Mouse (Mus musculus) kidney, postnatal 14 days (tissue): ENCODE results near the gene Ints5.
"Not testable (repeated sequence)": the region's sequence is repeated elsewhere in the genome, so short reads cannot be mapped to it uniquely, and the experiment has no call there.

ENCODE experiments used
- DNase-seq: peaks from one replicate; pipeline ENCODE4 v3.0.0; 2022; ENCODE audit warnings: mixed read lengths

Ints5 gene

DNA sequence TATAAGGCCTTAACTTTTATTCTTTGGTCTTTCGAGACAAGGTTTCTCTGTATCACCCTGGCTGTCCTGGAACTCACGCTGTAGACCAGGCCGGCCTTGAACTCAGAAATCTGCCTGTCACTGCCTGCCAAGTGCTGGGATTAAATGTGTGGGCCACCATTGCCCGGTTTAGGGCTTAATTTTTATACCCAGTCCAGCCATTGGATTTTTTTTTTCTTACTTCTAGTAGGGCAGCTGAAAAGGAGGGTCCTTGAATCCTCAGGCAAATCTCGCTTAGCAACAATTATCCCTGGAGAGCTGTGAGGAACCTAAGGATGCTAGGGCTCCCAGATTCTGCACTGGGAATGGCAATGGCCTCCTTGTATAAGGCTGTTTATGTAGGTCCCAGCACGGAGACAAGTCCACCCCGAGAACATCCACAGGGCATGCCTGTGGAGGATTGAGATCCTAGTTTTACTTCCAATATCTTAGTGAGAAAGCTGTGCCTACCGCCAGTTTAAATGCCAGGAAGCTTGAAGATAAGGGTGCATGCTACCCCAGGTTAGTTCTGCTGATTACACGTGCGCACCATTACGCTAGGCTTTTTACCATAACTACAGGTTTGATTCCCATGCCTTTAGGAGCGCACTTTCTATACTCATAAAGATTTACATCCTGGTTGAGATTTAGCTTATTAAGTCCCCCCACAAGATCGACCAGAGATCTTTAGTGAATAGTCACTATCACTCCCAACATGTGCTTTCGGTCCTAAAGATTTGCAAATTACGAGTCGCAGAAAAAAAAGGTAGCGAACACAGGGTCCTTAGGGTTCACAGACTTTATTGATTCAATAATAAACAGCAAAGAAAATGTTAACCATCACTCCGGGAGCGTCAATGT is 5.0 kb upstream of the Ints5 start:
- no peak for DNase-seq

DNA sequence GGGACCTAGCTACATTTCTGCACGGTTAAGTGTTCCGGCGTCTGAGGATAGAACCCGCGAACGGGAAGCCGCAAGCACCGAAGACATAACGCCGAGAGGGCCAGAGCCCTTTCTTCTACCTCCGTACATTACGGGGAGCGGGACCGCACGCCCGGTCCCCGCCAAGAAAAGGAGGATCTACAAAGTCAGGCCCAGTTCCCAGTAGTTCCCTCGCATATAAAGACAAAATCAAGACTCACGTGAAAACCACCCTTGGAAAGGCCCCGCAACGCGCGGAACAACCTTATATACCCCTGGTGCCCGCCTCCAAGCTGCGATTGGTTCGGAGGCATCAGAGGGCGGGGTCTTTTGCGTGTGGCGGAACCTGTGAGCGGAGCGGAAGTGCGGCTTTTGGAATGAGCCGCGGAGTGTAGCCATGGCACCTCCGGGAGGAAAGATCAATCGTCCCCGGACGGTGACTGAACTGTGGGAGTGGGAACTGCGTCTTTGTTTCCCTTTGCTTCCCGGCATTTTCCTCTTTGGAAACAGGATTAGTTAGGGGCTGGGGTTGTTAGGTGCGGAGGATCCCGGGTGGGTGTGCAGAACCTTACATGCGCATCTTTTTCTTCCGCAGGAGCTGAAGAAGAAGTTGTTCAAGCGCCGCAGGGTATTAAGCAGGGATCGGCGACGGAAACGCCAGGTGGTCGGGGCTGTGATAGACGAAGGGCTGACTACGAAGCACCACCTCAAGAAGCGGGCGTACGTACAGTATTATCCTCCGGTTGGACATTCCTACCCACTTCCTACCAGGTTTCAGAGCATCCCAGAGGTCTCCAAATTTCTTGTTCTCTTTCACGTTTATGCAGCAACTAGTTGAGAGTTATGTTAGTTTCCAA is 4.1 kb upstream of the Ints5 start, which contains the start of the genes 1810009A15Rik and Gm49416:
TSS of gene 1810009A15Rik (plus strand) at position 343 of the 875 bp plus-strand sequence.
TSS of gene Gm49416 (plus strand) at position 416 of the 875 bp plus-strand sequence.
- peak; percentile 96 for DNase-seq

DNA sequence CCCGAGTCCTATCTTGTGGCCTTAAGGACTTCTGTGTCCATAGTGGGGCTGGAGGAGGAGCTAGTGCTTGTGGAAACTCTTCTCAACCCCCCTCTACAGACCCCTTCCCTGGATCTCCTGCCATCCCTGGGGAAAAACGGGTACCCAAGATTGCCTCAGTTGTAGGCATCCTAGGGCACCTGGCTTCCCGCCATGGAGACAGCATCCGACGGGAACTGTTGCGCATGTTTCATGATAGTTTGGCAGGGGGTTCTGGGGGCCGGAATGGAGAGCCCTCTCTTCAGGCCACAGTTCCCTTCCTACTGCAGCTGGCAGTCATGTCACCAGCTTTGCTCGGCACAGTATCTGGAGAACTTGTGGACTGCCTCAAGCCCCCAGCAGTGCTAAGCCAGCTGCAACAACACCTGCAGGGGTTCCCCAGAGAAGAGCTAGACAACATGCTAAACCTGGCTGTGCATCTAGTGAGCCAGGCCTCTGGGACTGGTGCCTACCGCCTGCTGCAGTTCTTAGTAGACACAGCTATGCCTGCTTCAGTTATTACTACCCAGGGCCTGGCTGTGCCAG is 2.7 kb downstream of the Ints5 start:
- DNase-seq = no peak

DNA sequence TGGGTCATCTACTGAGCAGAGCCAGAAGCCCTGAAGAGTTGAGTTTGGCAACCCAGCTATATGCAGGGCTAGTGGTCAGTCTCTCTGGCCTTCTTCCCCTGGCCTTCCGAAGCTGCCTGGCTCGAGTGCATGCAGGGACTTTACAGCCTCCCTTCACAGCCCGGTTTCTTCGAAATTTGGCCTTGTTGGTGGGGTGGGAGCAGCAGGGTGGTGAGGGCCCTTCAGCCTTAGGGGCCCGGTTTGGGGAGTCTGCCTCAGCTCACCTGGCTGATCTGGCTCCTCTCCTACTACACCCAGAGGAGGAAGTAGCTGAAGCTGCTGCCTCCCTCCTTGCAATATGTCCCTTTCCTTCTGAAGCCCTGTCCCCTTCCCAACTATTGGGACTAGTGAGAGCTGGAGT is 3.4 kb downstream of the Ints5 start:
- not testable (repeated sequence) for DNase-seq

DNA sequence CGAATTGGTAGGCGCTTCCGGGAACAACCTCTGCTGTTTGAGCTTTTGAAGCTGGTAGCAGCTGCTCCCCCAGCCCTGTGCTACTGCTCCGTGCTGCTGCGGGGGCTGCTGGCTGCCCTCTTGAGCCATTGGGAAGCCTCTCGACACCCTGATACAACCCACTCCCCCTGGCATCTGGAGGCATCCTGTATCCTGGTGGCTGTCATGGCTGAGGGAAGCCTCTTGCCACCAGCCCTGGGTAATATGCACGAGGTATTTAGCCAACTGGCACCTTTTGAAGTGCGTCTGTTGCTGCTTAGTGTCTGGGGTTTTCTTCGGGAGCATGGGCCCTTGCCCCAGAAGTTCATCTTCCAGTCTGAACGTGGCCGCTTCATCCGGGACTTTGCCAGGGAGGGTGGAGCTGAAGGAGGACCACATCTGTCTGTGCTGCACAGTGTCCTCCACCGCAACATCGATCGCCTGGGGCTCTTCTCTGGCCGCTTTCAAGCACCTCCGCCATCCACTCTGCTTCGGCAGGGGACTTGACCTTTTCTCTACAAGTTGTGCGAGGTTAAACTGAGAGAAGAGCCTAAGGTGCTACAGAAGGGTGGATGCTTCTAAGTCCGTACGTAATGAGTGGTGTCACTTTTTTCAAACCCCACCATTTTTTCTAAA is 4.5 kb downstream of the Ints5 start:
- DNase-seq = peak; percentile 55

DNA sequence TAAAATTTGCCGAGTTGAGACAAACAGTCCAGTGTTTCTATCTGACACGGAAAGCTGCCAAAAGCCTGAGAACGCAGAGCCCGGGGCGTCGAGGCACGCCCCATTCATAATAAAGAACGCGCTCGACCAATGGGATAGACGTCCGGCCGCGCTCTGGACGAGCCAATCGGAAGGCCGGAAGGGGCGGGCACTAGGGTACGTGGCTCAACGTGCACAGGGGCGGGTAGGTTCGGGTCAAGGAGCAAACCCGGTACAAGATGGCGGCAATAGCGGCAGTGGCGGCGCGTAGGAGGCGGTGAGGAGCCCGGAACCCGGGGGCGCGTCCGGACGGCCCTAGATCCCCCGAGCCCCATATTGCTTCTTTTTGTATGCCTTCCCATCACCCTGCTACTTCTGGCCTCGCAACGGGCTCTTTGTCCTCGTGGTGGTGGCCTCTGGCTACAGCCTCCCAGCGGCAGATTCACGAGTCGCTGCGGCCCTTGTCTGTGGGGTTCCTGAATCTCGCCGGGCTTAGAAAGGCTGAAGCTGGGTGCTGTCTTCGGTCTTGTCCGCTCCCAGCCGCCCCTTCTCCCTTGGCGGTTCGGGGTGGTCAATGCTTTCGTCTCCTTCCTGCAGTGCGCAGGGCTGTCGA is 5.2 kb downstream of the Ints5 start, which contains the start of gene Ganab:
TSS of gene Ganab (plus strand) at position 207 of the 631 bp plus-strand sequence.
- peak; percentile 97 for DNase-seq

DNA sequence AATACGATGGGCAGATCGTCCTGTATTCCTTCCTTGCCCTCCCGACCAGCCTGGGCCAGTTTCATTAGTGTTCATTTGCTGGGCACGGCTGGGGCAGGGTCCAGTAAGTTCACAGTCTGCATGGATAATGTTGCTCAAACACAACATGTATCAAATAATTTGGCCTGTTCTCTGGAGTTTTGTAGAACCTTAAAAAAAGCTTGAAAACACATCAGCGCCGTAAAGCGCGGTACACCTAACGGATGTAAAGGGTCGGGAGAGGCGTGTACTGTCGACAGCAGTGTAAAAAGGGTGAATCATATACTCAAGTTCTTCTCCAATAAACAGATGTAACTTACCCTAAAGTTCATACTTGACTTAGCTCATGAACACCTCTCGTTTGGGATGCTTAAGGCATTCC is 5.8 kb downstream of the Ints5 start:
- no peak for DNase-seq

DNA sequence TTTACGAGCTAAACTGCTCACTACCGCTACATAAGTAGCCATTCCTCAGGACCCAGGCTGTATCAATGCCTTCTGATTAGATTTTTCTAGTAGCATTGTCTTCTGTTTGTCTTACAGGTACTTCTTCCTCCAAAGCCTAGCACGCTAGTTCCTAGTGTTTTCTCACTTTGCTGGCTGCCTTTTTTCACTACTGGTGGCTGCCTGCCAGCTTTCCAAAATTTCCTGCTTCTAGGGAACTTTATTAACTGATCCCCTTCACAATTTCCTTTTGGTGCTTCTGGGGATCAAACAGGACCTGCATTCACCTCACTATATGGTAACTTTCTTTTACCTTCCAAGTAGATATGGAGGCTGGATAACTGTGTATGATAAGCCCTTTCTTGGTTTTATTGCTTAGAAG is 6.3 kb downstream of the Ints5 start:
- DNase-seq = peak; percentile 21

DNA sequence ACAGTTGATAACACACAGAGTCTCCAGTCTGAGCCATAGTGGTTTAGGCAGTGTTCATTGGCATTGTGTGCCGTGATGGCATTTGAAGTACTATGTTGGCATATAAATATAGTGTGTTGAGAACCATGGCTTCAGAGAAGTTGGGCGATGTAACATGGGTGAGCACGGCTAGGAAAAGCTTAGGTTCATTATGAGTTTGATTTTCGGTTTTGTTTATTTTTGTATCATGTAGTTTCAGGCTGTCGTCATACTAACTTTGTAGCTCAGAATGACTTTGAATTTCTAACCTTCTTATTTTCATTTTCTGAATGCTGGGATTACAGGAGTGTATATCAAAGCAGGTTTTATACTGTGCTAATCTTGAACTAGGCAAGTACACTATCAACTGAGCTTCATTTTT is 10.6 kb downstream of the Ints5 start:
- DNase-seq = no peak

DNA sequence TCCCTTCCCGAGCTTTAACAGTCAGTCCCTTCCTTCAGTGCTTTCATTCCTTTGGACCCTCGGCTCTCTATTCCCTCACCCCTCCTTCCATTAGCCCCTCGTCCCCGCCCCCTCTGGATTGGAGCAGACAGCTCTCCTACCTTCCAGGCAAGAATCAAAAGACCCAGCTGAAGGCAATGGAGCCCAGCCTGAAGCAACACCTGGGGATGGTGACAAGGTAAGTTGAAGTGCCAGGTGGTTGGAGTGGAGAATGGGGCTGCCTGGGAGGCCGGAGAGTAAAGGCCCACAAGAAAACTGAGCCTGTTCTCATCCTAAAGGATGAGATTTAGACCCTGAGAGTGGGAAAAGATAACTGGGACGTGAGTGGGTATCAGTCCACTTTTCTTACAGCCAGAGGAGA is 15.7 kb downstream of the Ints5 start:
- DNase-seq = no peak

DNA sequence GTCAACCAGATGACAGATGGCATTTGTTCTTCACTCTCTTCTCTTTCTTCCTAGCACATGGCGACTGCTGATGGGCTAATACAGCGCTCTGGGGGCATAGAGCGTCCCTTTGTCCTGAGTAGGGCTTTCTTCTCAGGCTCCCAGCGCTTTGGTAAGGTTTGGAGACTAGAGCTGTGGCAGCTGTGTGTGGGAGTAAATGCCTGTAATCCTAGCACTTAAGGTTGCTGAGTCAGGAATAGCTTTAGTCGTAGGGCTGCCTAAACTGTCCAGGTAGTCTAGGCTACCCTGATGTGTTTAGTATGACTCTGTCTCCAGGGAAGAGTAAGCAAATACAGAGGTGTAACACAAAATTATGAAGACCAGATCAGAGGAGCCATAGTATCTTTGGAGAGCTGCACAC is 19.0 kb downstream of the Ints5 start:
- DNase-seq = no peak

DNA sequence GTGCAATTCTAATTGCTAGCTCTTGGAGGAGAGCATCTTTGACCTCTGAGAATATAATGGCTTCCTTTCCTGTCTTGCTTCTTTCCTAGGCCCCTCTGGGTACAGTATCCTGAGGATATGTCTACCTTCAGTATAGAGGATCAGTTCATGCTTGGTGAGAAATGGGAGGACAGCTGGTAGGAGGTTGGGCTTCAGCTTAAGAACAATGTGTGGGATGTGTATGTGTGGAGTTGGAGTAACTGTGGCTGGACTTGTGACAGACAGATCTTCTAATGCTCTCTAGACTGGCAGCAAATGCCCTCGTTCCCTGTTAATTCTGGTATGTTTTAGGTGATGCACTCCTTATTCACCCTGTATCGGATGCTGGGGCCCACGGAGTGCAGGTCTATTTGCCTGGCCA is 21.4 kb downstream of the Ints5 start:
- no peak for DNase-seq

DNA sequence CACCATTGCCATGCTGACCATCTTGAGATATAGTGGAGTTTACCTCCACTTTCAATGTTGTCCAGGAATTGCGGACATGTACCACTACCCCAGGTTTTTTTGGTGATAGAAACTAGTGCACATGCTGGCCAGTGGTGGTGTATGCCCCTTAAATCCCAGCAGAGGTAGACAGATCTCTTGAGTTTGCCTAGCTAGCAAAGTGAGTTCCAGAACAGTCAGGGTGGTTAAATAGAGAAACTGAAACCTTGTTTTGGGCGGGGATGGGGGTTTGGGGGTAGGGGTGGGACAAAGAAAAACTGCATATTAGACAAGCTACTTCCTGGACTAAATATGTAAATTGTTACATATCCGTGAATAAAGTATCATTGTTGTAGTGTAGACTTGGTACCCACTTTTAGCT is 26.2 kb downstream of the Ints5 start:
- DNase-seq = no peak

DNA sequence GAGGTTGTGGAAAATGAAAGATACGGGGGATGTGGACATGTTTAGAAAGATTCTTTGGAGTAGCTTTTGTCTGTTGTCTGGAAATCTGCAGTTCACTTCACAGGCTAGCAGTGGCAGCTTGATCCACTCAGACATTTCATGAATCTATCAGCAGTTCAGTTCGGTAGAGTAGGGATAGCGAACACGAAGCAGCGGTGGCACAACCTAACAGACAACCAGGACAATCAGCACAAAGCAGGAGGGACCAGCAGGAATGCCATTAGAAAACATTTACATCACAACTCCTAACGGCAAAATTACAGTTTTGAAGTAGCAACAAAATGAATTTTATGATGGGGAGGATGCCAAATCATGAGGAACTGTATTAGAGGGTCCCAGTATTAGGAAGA is 26.9 kb downstream of the Ints5 start:
- DNase-seq = no peak

DNA sequence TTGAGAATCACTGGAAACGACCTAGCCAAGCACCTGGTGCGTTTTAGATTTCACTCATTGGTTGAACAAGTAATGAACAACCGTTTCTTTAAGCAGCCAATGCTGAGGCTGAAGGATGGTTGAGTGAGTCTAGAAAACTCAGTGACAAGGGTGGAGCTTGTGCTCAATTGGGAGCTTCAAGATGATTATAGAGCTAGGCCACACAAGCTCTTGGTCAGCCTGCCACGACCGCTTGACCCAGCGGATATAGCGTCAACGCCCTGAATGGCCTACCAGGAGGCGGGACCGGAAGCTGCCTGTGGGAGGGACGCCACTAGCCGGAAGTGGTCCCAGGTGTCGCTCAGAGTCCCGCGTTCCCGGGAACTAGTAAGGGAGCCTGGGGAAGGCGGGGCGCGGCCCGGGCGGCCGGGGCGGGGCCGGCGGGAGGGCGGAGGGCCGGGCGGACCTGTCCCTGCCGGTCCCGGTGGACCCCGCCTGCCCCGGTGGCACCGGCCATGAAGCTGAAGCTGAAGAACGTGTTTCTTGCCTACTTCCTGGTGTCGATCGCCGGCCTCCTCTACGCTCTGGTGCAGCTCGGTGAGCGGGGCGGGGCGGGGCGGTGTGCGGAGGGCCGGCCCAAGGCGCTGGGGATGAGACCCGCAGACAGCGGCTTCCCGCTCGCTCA is 27.4 kb downstream of the Ints5 start, which contains the start of gene B3gat3:
TSS of gene B3gat3 (plus strand) at position 302 of the 664 bp plus-strand sequence.
- peak; percentile 97 for DNase-seq

DNA sequence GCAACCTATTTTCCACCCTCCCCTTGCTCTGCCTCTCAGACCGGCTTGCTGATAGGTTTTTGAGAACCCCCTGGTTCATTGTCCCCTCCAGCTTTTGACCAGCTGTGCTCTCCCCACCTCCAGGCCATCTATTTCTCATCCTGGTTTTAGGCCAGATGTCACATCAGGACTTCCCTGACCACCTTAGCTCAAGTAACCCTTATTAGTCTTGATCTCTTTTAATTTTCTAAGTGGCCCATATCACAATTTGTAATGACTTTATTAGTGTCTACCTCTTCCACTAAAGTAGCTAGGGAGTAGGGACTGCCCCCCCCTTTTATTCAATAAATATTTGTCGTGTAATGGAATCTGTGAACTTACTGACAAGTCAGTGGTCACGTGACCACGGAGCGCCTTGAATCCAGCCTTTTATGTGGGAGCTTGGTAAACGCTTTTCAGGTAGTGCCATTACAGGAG is 28.1 kb downstream of the Ints5 start:
- DNase-seq = peak; percentile 55

DNA sequence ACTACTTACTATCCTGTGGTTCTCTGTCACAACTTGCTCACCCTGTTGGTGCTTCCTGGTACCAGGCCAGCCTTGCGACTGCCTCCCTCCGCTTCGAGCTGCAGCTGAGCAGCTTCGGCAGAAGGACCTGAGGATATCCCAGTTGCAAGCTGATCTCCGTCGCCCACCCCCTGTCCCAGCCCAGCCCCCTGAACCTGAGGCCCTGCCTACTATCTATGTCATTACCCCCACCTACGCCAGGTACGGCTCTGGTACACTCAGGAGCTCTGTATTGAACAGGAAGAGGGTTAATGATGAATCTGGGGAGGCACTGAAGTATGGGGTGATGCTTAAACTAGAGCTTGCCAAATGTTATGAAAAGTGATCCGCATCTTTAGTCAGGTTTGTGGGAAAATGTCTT is 28.9 kb downstream of the Ints5 start:
- DNase-seq = no peak

DNA sequence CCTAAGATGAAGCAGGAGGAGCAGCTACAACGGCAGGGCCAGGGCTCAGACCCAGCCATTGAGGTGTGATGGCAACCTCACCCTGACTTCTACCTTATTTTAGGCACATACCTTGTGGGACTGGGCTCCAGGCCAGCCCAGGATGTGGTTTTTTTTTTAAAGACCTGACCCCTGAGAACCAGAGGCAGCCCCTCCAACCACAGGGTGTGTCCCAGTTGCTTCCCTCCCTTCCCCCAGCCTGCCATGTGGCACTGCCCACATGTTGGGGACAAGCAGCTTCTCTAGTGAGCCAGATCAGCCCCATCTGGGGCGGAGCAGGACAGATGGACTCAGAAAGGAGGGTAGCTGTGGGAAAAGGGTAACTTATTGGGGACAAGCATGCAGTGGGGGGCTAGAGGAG is 34.0 kb downstream of the Ints5 start:
- DNase-seq = no peak

DNA sequence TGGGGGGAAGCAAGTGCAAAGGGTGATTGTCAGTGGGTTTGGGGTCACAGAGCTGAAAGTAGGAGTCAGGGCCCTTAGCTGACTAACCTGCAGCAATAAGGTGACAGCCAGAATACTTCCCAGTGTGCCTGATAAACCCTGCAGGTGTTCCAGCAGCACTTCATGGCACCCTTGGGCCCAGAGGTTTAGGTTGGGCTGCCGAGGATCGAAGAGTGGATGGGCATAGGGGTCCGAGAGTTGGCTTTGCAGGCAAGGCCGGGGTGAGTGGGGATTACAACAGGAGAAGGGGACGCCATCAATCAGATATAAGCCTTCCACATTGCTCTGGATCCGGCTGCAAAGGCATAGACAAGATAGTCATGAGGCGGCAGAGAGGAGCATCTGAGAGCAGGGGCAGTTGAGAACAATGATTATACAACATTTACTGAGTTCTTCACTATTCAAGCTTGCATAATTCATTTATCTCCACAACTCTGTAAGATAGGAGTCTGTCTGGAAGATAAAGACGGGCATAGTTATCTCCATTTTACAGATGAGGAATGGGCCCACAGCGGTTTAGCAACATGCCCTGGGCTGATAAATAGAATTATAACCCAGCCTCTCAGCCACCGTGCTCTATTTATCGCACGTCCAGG is 35.2 kb downstream of the Ints5 start:
- no peak for DNase-seq

DNA sequence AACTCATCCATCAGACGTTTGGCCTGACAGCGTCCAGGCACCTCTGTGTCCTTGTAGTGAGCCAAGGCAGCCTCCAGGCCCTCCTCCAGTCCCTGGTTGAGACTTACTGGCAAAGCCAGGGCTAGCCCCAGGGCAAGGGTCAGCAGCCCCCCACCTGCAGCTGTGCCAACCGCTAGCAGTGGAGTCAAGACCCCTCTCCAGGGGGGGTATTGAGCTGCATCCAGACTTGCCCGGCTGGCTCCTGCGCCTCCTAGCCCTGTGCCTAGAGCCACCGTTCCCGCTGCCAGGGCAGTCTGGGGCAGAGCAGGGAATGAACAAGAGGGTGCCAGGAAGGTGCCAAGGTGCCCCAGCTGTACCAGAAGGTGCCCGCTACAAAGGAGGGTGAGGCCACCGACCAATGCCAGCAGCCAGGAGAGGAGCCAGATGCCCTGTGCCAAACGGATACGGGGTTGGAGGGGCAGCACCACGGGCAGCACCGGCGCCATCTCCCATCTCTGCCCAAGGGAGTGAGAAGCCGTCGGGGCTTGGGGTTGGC is 36.0 kb downstream of the Ints5 start:
- DNase-seq = no peak
